Comparison of ENCODE assay signal across 9 mouse cellular contexts in genomic region chr4:129137392-129138321, GRCm38 (mm10). TPM values are rescaled to one million over a fixed set of nuclear protein-coding genes. Genes with fewer than 3 reads are reported as not detected.
DNase-seq lines count a peak whose midpoint lies in the region; ATAC-seq and TF ChIP-seq lines count a peak whose summit lies in the region.
"Had no signal": no experiment of that assay in that cellular context is flagged by ENCODE, and none has a peak within 500 bp of the region (broad histone marks: within the 10 kb centered on the region; RNA-seq: fewer than 3 reads in every experiment).

No protein-coding gene starts in this region.

- no peak for TF ChIP-seq CTCF in cortical plate, adult 2 months (IDR thresholded peaks at IDR 0.05; ENCODE audit: extremely low read depth, insufficient read depth, low read length)

- H3K27me3 ChIP-seq in kidney, embryonic 14.5 days (ENCODE audit: control insufficient read depth, insufficient read depth, low read length): peaks cover 3% of the 10 kb centered on the region
- H3K27me3 ChIP-seq in hindbrain, embryonic 14.5 days (ENCODE audit: control insufficient read depth, insufficient read depth, low read length): peaks cover 10% of the 10 kb centered on the region
- H3K27me3 ChIP-seq in midbrain, embryonic 14.5 days (ENCODE audit: control insufficient read depth, insufficient read depth, low read length): peaks cover 26% of the 10 kb centered on the region

- no peaks in the 10 kb centered on the region for H3K9me3 ChIP-seq in kidney, embryonic 14.5 days (ENCODE audit: control insufficient read depth, low read length)
- no peaks in the 10 kb centered on the region for H3K9me3 ChIP-seq in hindbrain, embryonic 14.5 days (ENCODE audit: control insufficient read depth, low read length)
- no peaks in the 10 kb centered on the region for H3K9me3 ChIP-seq in midbrain, embryonic 14.5 days (ENCODE audit: control insufficient read depth, low read length)

- H3K4me3 ChIP-seq in kidney, embryonic 14.5 days (ENCODE audit: low read length): peak overlapping the region; percentile 58
- H3K4me3 ChIP-seq in cortical plate, adult 2 months (ENCODE audit: insufficient read depth, low read length): peak overlapping the region; percentile 57
- peak overlapping the region; percentile 57 for H3K4me3 ChIP-seq in hindbrain, embryonic 14.5 days (replicated peaks; ENCODE audit: low read length)
- peak overlapping the region; percentile 47 for H3K4me3 ChIP-seq in midbrain, embryonic 14.5 days (replicated peaks; ENCODE audit: low read depth, low read length)

- no peaks in the 10 kb centered on the region for H3K36me3 ChIP-seq in kidney, embryonic 14.5 days (ENCODE audit: control insufficient read depth, insufficient read depth, low read length)
- H3K36me3 ChIP-seq in hindbrain, embryonic 14.5 days (replicated peaks; ENCODE audit: control insufficient read depth, insufficient read depth): no peaks in the 10 kb centered on the region
- no peaks in the 10 kb centered on the region for H3K36me3 ChIP-seq in midbrain, embryonic 14.5 days (ENCODE audit: control insufficient read depth, insufficient read depth, low read length)

- DNase-seq in kidney, postnatal 25 days: no peak
- no peak for DNase-seq in hindbrain, embryonic 14.5 days (ENCODE audit: low spot score)
- DNase-seq in midbrain, embryonic 14.5 days: no peak
- DNase-seq in thymus, postnatal 10 days (ENCODE audit: low spot score in 2 of 2): no peak
- no peak for DNase-seq in adrenal gland, adult 2 months
- no peak for DNase-seq in urinary bladder, postnatal 4 days (ENCODE audit: low spot score in 2 of 2)

- no peak for ATAC-seq in kidney, embryonic 14.5 days (ENCODE audit: low FRiP score, low TSS enrichment)
- ATAC-seq in hindbrain, embryonic 14.5 days (ENCODE audit: low FRiP score): no peak
- ATAC-seq in midbrain, embryonic 14.5 days (ENCODE audit: low FRiP score, low TSS enrichment): no peak

- no peak for TF ChIP-seq POLR2A in cortical plate, adult 2 months (IDR thresholded peaks at IDR 0.05; ENCODE audit: extremely low read depth, insufficient read depth, low read length)

- peaks cover 13% of the 10 kb centered on the region; the same call in 1 of the 2 replicates for H3K4me1 ChIP-seq in kidney, embryonic 14.5 days (ENCODE audit: control insufficient read depth, insufficient read depth, low read length)
- H3K4me1 ChIP-seq in cortical plate, adult 2 months (ENCODE audit: control insufficient read depth, insufficient read depth, low read length): peaks cover 8% of the 10 kb centered on the region
- peaks cover 19% of the 10 kb centered on the region; the same call in 1 of the 2 replicates for H3K4me1 ChIP-seq in hindbrain, embryonic 14.5 days (replicated peaks; ENCODE audit: control insufficient read depth, insufficient read depth, low read length)
- H3K4me1 ChIP-seq in midbrain, embryonic 14.5 days (ENCODE audit: control insufficient read depth, insufficient read depth, low read length): peaks cover 16% of the 10 kb centered on the region

- H3K9ac ChIP-seq in kidney, embryonic 14.5 days (ENCODE audit: low read depth, low read length): 0 out of 2 replicates have a peak overlapping the region, but pooled peaks have one; percentile 69
- H3K9ac ChIP-seq in hindbrain, embryonic 14.5 days: peak overlapping the region; percentile 81
- H3K9ac ChIP-seq in midbrain, embryonic 14.5 days (replicated peaks; ENCODE audit: low read length): peak overlapping the region; percentile 83

- H3K27ac ChIP-seq in kidney, embryonic 14.5 days (ENCODE audit: low read depth, low read length): no peak overlapping the region
- H3K27ac ChIP-seq in cortical plate, adult 2 months (ENCODE audit: insufficient read depth, low read length): peak overlapping the region; percentile 75; the same call in 1 of the 2 replicates
- no peak overlapping the region for H3K27ac ChIP-seq in hindbrain, embryonic 14.5 days
- no peak overlapping the region for H3K27ac ChIP-seq in midbrain, embryonic 14.5 days (replicated peaks; ENCODE audit: low read depth, low read length)

- peak overlapping the region; percentile 98 for H3K4me2 ChIP-seq in kidney, embryonic 14.5 days (replicated peaks; ENCODE audit: low read depth, low read length)
- peak overlapping the region; percentile 90 for H3K4me2 ChIP-seq in hindbrain, embryonic 14.5 days (replicated peaks)
- peak overlapping the region; percentile 97 for H3K4me2 ChIP-seq in midbrain, embryonic 14.5 days (ENCODE audit: low read length)

- WGBS in kidney, embryonic 14.5 days: 52% methylated on average over 14 of the region's 14 CpGs
- 44% methylated on average over 14 of the region's 14 CpGs for WGBS in hindbrain, embryonic 14.5 days
- 39% methylated on average over 14 of the region's 14 CpGs for WGBS in midbrain, embryonic 14.5 days

RNA-seq across cellular contexts. Expression of gene Fndc5, which starts 0.9 kb away (rescaled TPM):
- polyA plus RNA-seq in kidney, embryonic 14.5 days (2014; fragmentation: Nextera tagmentation; extraction: Ambion mirVana): 4.3 and 5.7 TPM in 2 replicates
- polyA plus RNA-seq in cortical plate, adult 2 months (2012; rRNA removed): 72.0 and 76.5 TPM in 2 replicates
- polyA plus RNA-seq in hindbrain, embryonic 14.5 days (2014; fragmentation: Nextera tagmentation; extraction: Ambion mirVana): 14.5 and 15.4 TPM in 2 replicates
- 5.6 and 8.0 TPM in 2 replicates for polyA plus RNA-seq in midbrain, embryonic 14.5 days (2014; fragmentation: Nextera tagmentation; extraction: Ambion mirVana)
- total RNA-seq in adrenal gland, adult 2 months (2021): 1 to 10 TPM; 3.1 to 7.4 TPM
- 2.6 and 5.7 TPM in 2 replicates for polyA plus RNA-seq in adrenal gland, adult 2 months (2012; rRNA removed)

RNA-seq across cellular contexts. Expression of gene Hpca, which starts 15.8 kb away (rescaled TPM):
- 0.83 TPM in 2 replicates for polyA plus RNA-seq in kidney, embryonic 14.5 days (2014; fragmentation: Nextera tagmentation; extraction: Ambion mirVana)
- polyA plus RNA-seq in cortical plate, adult 2 months (2012; rRNA removed): 1,156 and 1,221 TPM in 2 replicates
- 56.2 and 68.7 TPM in 2 replicates for polyA plus RNA-seq in hindbrain, embryonic 14.5 days (2014; fragmentation: Nextera tagmentation; extraction: Ambion mirVana)
- 26.4 and 31.7 TPM in 2 replicates for polyA plus RNA-seq in midbrain, embryonic 14.5 days (2014; fragmentation: Nextera tagmentation; extraction: Ambion mirVana)
- 1 to 10 TPM in 1 of 2 experiments, under 1 TPM in 1; 0.66 to 1.1 TPM for total RNA-seq in adrenal gland, adult 2 months (2021)
- polyA plus RNA-seq in adrenal gland, adult 2 months (2012; rRNA removed): 1.4 and 2.6 TPM in 2 replicates

RNA-seq across cellular contexts. Expression of gene Tmem54, which starts 32.3 kb away (rescaled TPM):
- 8.5 and 10.0 TPM in 2 replicates for polyA plus RNA-seq in kidney, embryonic 14.5 days (2014; fragmentation: Nextera tagmentation; extraction: Ambion mirVana)
- polyA plus RNA-seq in cortical plate, adult 2 months (2012; rRNA removed): not detected in 2 replicates
- polyA plus RNA-seq in hindbrain, embryonic 14.5 days (2014; fragmentation: Nextera tagmentation; extraction: Ambion mirVana): 0.33 TPM in 1 of 2 replicates, not detected in the other
- polyA plus RNA-seq in midbrain, embryonic 14.5 days (2014; fragmentation: Nextera tagmentation; extraction: Ambion mirVana): not detected in 2 replicates
- not detected for total RNA-seq in adrenal gland, adult 2 months (2021)
- not detected in 2 replicates for polyA plus RNA-seq in adrenal gland, adult 2 months (2012; rRNA removed)
- total RNA-seq: layer of hippocampus, postnatal 14 days had no signal

RNA-seq across cellular contexts. Expression of gene S100pbp, which starts 51.9 kb away (rescaled TPM):
- polyA plus RNA-seq in kidney, embryonic 14.5 days (2014; fragmentation: Nextera tagmentation; extraction: Ambion mirVana): 17.3 and 28.9 TPM in 2 replicates
- 24.3 and 24.4 TPM in 2 replicates for polyA plus RNA-seq in cortical plate, adult 2 months (2012; rRNA removed)
- 17.3 and 19.3 TPM in 2 replicates for polyA plus RNA-seq in hindbrain, embryonic 14.5 days (2014; fragmentation: Nextera tagmentation; extraction: Ambion mirVana)
- 18.2 and 23.7 TPM in 2 replicates for polyA plus RNA-seq in midbrain, embryonic 14.5 days (2014; fragmentation: Nextera tagmentation; extraction: Ambion mirVana)
- 10 to 100 TPM; 21.1 to 21.4 TPM for total RNA-seq in adrenal gland, adult 2 months (2021)
- 6.4 and 7.5 TPM in 2 replicates for polyA plus RNA-seq in adrenal gland, adult 2 months (2012; rRNA removed)

RNA-seq across cellular contexts. Expression of gene Yars, which starts 51.9 kb away (rescaled TPM):
- polyA plus RNA-seq in kidney, embryonic 14.5 days (2014; fragmentation: Nextera tagmentation; extraction: Ambion mirVana): 68.4 and 92.6 TPM in 2 replicates
- 76.3 and 79.9 TPM in 2 replicates for polyA plus RNA-seq in cortical plate, adult 2 months (2012; rRNA removed)
- polyA plus RNA-seq in hindbrain, embryonic 14.5 days (2014; fragmentation: Nextera tagmentation; extraction: Ambion mirVana): 111 and 118 TPM in 2 replicates
- 116 and 122 TPM in 2 replicates for polyA plus RNA-seq in midbrain, embryonic 14.5 days (2014; fragmentation: Nextera tagmentation; extraction: Ambion mirVana)
- total RNA-seq in adrenal gland, adult 2 months (2021): 10 to 100 TPM; 84.8 to 98.6 TPM
- polyA plus RNA-seq in adrenal gland, adult 2 months (2012; rRNA removed): 7.2 and 11.2 TPM in 2 replicates

Comparison
In these comparisons a context has a peak if more than half of its experiments do, and no peak if none do; other contexts are left out.
1. RNA of gene Hpca, which starts 15.8 kb away (polyA plus RNA-seq): 1,156 to 1,221 TPM in cortical plate, adult 2 months; 56.2 to 68.7 TPM in hindbrain, embryonic 14.5 days, 26.4 to 31.7 TPM in midbrain, embryonic 14.5 days, 1.4 to 2.6 TPM in adrenal gland, adult 2 months and 0.83 TPM in kidney, embryonic 14.5 days; every median in the first group is over 10 times any median in the second.
2. Peak in every context shown above with its lines, with median percentiles within 50 percentile points of each other: H3K4me2 ChIP-seq, H3K4me3 ChIP-seq and H3K9ac ChIP-seq.